Mouse (Mus musculus): ENCODE data around the gene Gm3629. TPM values are rescaled to one million over a fixed set of nuclear protein-coding genes. Genes with fewer than 3 reads are reported as not detected.
"Not testable (repeated sequence)": the region's sequence is repeated elsewhere in the genome, so short reads cannot be mapped to it uniquely, and the experiment has no call there.

The Gm3629 gene
- 0.74 and 0.77 TPM in 2 replicates for polyA plus RNA-seq (2015; fragmentation: Nextera tagmentation; extraction: Ambion mirVana)

DNA sequence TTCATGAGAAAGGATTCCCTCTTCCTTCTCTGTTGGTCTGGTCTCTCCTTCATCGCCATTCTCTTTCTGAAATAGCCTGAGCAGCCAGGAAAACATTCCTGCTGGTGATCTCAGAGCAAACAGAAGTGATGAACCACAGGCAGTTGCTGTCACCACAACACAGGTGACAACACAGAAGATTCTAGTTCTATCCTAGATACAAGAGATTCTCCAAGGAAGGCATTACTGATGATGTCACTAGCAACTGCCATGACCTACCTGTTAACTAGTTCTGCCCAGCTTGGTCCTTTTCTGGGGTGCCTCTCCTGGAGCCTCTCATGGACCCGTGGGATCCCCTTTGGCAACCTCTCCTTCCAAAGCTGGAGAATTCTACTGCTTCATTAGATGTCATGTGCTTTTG lies at the start of gene Gm3629:
Gene Gm3629, minus strand, starts transcription at position 101 of the 400 bp plus-strand sequence.
- H3K9me3 ChIP-seq; H3K9ac ChIP-seq; ATAC-seq (ENCODE audit: low FRiP score, low read depth); H3K27me3 ChIP-seq; H3K4me2 ChIP-seq; H3K4me1 ChIP-seq (replicated peaks); H3K4me3 ChIP-seq; H3K27ac ChIP-seq (replicated peaks); H3K36me3 ChIP-seq: not testable (repeated sequence)
- 78% methylated on average over 1 of the region's 2 CpGs for WGBS

DNA sequence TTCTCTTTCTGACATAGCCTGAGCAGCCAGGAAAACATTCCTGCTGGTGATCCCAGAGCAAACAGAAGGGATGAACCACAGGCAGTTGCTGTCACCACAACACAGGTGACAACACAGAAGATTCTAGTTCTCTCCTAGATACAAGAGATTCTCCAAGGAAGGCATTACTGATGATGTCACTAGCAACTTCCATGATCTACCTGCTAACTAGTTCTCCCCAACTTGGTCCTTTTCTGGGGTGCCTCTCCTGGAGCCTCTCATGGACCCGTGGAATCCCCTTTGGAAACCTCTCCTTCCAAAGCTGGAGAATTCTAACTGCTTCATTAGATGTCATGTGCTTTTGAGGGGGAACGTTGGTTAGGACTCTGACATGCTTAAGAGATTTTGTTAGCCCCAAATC lies 31.9 kb upstream of the Gm3629 start, which contains the start of gene Gm3460:
Gene Gm3460, minus strand, starts transcription at position 101 of the 400 bp plus-strand sequence.
- H3K36me3 ChIP-seq; H3K27ac ChIP-seq (replicated peaks); H3K27me3 ChIP-seq; H3K9me3 ChIP-seq; H3K9ac ChIP-seq; ATAC-seq (ENCODE audit: low FRiP score, low read depth); H3K4me3 ChIP-seq; H3K4me2 ChIP-seq; H3K4me1 ChIP-seq (replicated peaks): not testable (repeated sequence)
- 75% methylated on average over 1 of the region's 2 CpGs for WGBS

GRCm38 (mm10) chr14:6606436-6606835 lies 16.0 kb upstream of the Gm3629 start:
- H3K4me3 ChIP-seq; H3K4me2 ChIP-seq; ATAC-seq (ENCODE audit: low FRiP score, low read depth); H3K4me1 ChIP-seq (replicated peaks); H3K9me3 ChIP-seq; H3K9ac ChIP-seq; H3K27ac ChIP-seq (replicated peaks); H3K36me3 ChIP-seq; H3K27me3 ChIP-seq: not testable (repeated sequence)
- WGBS: no CpG with 5 or more reads among the region's 1 CpGs

DNA sequence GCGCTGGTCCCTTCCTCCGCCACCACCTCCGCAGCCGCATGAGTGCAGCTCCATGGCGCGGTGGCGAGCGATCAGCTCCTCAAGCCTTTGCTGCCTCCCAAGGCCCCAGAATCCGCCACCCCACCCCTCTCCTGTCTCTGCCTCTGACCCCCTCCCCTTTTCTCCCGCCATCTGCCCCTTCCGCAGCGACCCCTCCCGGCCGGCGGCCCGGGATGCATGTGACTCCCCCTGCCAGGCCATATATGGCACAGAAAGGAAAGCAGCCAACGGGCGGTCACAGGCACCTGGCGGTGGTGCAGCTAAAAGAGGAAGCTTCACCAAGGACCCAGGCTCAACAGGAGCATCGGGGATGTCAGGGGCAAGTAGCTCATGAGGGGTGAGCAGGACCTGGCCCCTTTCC lies 14.6 kb upstream of the Gm3629 start:
- Histone ChIP-seq H3K4me3 (peak overlapping the region; percentile 43), H3K4me2 (peak overlapping the region; percentile 78), H3K9ac (peak overlapping the region; percentile 24; the same call in 1 of the 2 replicates)
- not testable (repeated sequence) for H3K27me3 ChIP-seq; H3K4me1 ChIP-seq (replicated peaks); H3K36me3 ChIP-seq; H3K27ac ChIP-seq (replicated peaks); H3K9me3 ChIP-seq; ATAC-seq (ENCODE audit: low FRiP score, low read depth)
- 2% methylated on average over 18 of the region's 20 CpGs for WGBS

DNA sequence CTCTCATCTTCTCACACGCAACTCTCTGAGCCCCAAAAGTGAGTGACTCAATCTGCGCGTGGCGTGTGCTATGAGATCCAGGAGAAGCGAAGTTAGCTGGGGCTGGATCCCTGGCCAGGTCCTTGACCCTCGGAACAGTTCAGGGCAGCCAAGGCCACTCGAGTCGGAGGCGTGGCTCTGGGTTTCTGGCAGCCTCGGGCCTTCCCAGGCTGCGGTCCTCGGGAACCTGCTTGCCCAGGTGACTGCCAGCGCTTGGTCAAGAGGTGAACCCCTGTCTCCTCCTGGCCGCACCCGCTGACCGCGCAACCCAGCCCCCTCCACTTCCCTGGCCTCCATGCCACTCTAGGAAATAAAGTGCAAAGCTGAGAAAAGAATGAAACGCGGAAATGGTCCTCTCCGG lies 14.1 kb upstream of the Gm3629 start:
- not testable (repeated sequence) for ATAC-seq (ENCODE audit: low FRiP score, low read depth); H3K9me3 ChIP-seq; H3K27me3 ChIP-seq; H3K27ac ChIP-seq (replicated peaks); H3K4me1 ChIP-seq (replicated peaks); H3K36me3 ChIP-seq
- peak overlapping the region; percentile 44; the same call in 1 of the 2 replicates for H3K9ac ChIP-seq
- peak overlapping the region; percentile 78 for H3K4me2 ChIP-seq
- WGBS: 7% methylated on average over 20 of the region's 20 CpGs
- peak overlapping the region; percentile 43 for H3K4me3 ChIP-seq

DNA sequence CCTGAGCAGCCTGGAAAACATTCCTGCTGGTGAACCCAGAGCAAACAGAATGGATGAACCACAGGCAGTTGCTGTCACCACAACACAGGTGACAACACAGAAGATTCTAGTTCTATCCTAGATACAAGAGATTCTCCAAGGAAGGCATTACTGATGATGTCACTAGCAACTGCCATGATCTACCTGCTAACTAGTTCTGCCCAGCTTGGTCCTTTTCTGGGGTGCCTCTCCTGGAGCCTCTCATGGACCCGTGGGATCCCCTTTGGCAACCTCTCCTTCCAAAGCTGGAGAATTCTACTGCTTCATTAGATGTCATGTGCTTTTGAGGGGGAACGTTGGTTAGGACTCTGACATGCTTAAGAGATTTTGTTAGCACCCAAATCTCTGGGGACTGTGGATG lies 53.2 kb downstream of the Gm3629 start, which contains the start of gene Gm8356:
Gene Gm8356, minus strand, starts transcription at position 101 of the 400 bp plus-strand sequence.
- H3K9me3 ChIP-seq; H3K4me2 ChIP-seq; H3K36me3 ChIP-seq; H3K4me3 ChIP-seq; H3K4me1 ChIP-seq (replicated peaks); H3K9ac ChIP-seq; ATAC-seq (ENCODE audit: low FRiP score, low read depth); H3K27me3 ChIP-seq; H3K27ac ChIP-seq (replicated peaks): not testable (repeated sequence)
- 69% methylated on average over 1 of the region's 2 CpGs for WGBS

Other genes starting within 250 kb of the Gm3629 start
- gene Gm3618, start 246.9 kb downstream of the Gm3629 start, polyA plus RNA-seq (2015; fragmentation: Nextera tagmentation; extraction: Ambion mirVana): not detected in 2 replicates
- 0.16 TPM in 1 of 2 replicates, not detected in the other for gene Gm16440, start 200.3 kb downstream of the Gm3629 start, polyA plus RNA-seq (2015; fragmentation: Nextera tagmentation; extraction: Ambion mirVana)
- gene Gm3591, start 178.1 kb downstream of the Gm3629 start, polyA plus RNA-seq (2015; fragmentation: Nextera tagmentation; extraction: Ambion mirVana): 6.2 and 8.0 TPM in 2 replicates
- gene Gm3594, start 146.0 kb downstream of the Gm3629 start, polyA plus RNA-seq (2015; fragmentation: Nextera tagmentation; extraction: Ambion mirVana): not detected in 2 replicates
- gene Gm8356, start 53.3 kb downstream of the Gm3629 start, polyA plus RNA-seq (2015; fragmentation: Nextera tagmentation; extraction: Ambion mirVana): not detected in 2 replicates
- gene Gm3460, start 31.8 kb upstream of the Gm3629 start, polyA plus RNA-seq (2015; fragmentation: Nextera tagmentation; extraction: Ambion mirVana): 0.55 TPM in 1 of 2 replicates, not detected in the other
- gene Gm10251, start 93.6 kb upstream of the Gm3629 start, polyA plus RNA-seq (2015; fragmentation: Nextera tagmentation; extraction: Ambion mirVana): not detected in 2 replicates
- gene Gm8050, start 129.6 kb upstream of the Gm3629 start, polyA plus RNA-seq (2015; fragmentation: Nextera tagmentation; extraction: Ambion mirVana): 0.09 TPM in 1 of 2 replicates, not detected in the other
- gene Gm3636, start 151.7 kb upstream of the Gm3629 start, polyA plus RNA-seq (2015; fragmentation: Nextera tagmentation; extraction: Ambion mirVana): 14.7 and 17.5 TPM in 2 replicates
- not detected in 2 replicates for gene Gm8362, start 183.8 kb upstream of the Gm3629 start, polyA plus RNA-seq (2015; fragmentation: Nextera tagmentation; extraction: Ambion mirVana)
- gene Gm3642, start 249.7 kb upstream of the Gm3629 start, polyA plus RNA-seq (2015; fragmentation: Nextera tagmentation; extraction: Ambion mirVana): not detected in 2 replicates